Mouse (Mus musculus): ENCODE measurements around the gene Nmnat3.

- TF ChIP-seq CTCF (IDR thresholded peaks at IDR 0.05; ENCODE audit: insufficient read depth, low read depth, low read length) (no peak), POLR2A (IDR thresholded peaks at IDR 0.05; ENCODE audit: insufficient read depth, low read depth, low read length) (no peak)
Measured at GRCm38 (mm10) chr9:98346240-98346639, 59.0 kb downstream of the Nmnat3 start.

All from olfactory bulb, adult 2 months (tissue).